Comparison of ENCODE assay signal across 15 mouse cellular contexts in the genomic region with DNA sequence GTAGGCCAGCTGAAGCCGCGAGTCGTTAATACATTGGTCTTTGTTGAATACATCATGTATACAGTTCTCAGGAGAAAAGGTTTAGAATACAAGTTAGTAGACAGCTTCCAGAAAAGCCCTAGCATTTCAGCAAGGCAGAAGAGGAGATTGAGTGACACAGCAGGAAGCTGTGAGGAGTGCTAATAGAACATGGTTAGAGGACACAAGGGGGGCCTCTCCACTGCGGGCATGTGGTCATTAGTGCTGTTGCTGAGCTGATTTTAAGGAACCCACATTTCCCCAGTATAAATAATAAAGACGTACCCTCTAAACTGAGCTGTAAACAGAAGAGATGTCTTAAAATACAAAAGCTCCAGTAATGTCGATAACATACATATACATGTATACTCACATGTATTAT. TPM values are rescaled to one million over a fixed set of nuclear protein-coding genes. Genes with fewer than 3 reads are reported as not detected.
DNase-seq lines count a peak whose midpoint lies in the region; ATAC-seq lines count a peak whose summit lies in the region.
"Had no signal": no experiment of that assay in that cellular context is flagged by ENCODE, and none has a peak within 500 bp of the region (broad histone marks: within the 10 kb centered on the region; RNA-seq: fewer than 3 reads in every experiment).

No protein-coding gene starts in this region.

- DNase-seq in cerebellum, adult 18-20 months, result peak; percentile 11 to 28
- no peak for DNase-seq in cerebellum, adult 11 months
- DNase-seq in heart, postnatal 4 days, result peak; percentile 7
- no peak for DNase-seq in heart, postnatal 25 days (ENCODE audit: low spot score)
- DNase-seq in liver, embryonic 11.5 days (ENCODE audit: low spot score), result no peak
- no peak for DNase-seq in testis, postnatal 10 days (ENCODE audit: low spot score)
- DNase-seq: B cell, adult 2 months had no signal

- H3K27ac ChIP-seq in liver, embryonic 15.5 days (replicated peaks), result peak overlapping the region; percentile 89
- no peak overlapping the region for H3K27ac ChIP-seq in liver, embryonic 11.5 days (ENCODE audit: low read depth, low read length)
- peak overlapping the region; percentile 21; the same call in 1 of the 2 replicates for H3K27ac ChIP-seq in liver, embryonic 16.5 days (ENCODE audit: low read length)
- H3K27ac ChIP-seq: embryonic facial prominence, embryonic 12.5 days; kidney, postnatal 0 days had no signal

- WGBS in liver, embryonic 15.5 days (ENCODE audit: insufficient replicate concordance), result 71% methylated on average over 6 of the region's 6 CpGs
- WGBS in liver, embryonic 11.5 days, result 79% methylated on average over 6 of the region's 6 CpGs
- WGBS in liver, embryonic 16.5 days (ENCODE audit: insufficient replicate concordance), result 69% methylated on average over 6 of the region's 6 CpGs

- intact Hi-C loops in heart, postnatal 25 days (cut with DNase I), result no loop called here

- ATAC-seq in liver, embryonic 15.5 days (ENCODE audit: insufficient read depth), result no peak
- ATAC-seq in liver, embryonic 11.5 days (replicated peaks; ENCODE audit: low FRiP score), result no peak
- no peak for ATAC-seq in liver, embryonic 16.5 days (ENCODE audit: low read depth)
- ATAC-seq: inflammation-experienced regulatory T-cells, adult 6 months had no signal

- H3K4me2 ChIP-seq in liver, embryonic 15.5 days, result no peak overlapping the region
- no peak overlapping the region for H3K4me2 ChIP-seq in liver, embryonic 11.5 days
- H3K4me2 ChIP-seq in liver, embryonic 16.5 days (ENCODE audit: low read depth, low read length), result no peak overlapping the region
- H3K4me2 ChIP-seq: embryonic facial prominence, embryonic 12.5 days had no signal

- H3K9ac ChIP-seq in liver, embryonic 15.5 days, result no peak overlapping the region
- H3K9ac ChIP-seq in liver, embryonic 11.5 days (ENCODE audit: low read depth, low read length), result no peak overlapping the region
- no peak overlapping the region for H3K9ac ChIP-seq in liver, embryonic 16.5 days (ENCODE audit: low read depth, low read length)
- H3K9ac ChIP-seq: embryonic facial prominence, embryonic 12.5 days had no signal

- H3K4me1 ChIP-seq in liver, embryonic 15.5 days (replicated peaks), result peaks cover 35% of the 10 kb centered on the region
- H3K4me1 ChIP-seq in liver, embryonic 11.5 days (replicated peaks; ENCODE audit: control insufficient read depth, insufficient read depth, low read length), result no peaks in the 10 kb centered on the region; the same call in 1 of the 2 replicates
- H3K4me1 ChIP-seq in liver, embryonic 16.5 days (ENCODE audit: control insufficient read depth, low read depth, low read length), result peaks cover 25% of the 10 kb centered on the region
- H3K4me1 ChIP-seq: embryonic facial prominence, embryonic 12.5 days had no signal

- no peaks in the 10 kb centered on the region for H3K9me3 ChIP-seq in liver, embryonic 15.5 days (replicated peaks)
- no peaks in the 10 kb centered on the region for H3K9me3 ChIP-seq in liver, embryonic 11.5 days (ENCODE audit: control insufficient read depth, low read length)
- no peaks in the 10 kb centered on the region for H3K9me3 ChIP-seq in liver, embryonic 16.5 days (replicated peaks; ENCODE audit: control insufficient read depth, low read length)
- H3K9me3 ChIP-seq: embryonic facial prominence, embryonic 12.5 days had no signal

- H3K4me3 ChIP-seq in liver, embryonic 15.5 days (replicated peaks), result no peak overlapping the region
- no peak overlapping the region for H3K4me3 ChIP-seq in liver, embryonic 11.5 days (ENCODE audit: low read depth, low read length)
- no peak overlapping the region for H3K4me3 ChIP-seq in liver, embryonic 16.5 days (ENCODE audit: low read depth, low read length)
- H3K4me3 ChIP-seq: embryonic facial prominence, embryonic 12.5 days had no signal

- no peaks in the 10 kb centered on the region for H3K36me3 ChIP-seq in liver, embryonic 15.5 days (replicated peaks)
- H3K36me3 ChIP-seq in liver, embryonic 11.5 days (ENCODE audit: control insufficient read depth, insufficient read depth, low read length), result no peaks in the 10 kb centered on the region
- H3K36me3 ChIP-seq in liver, embryonic 16.5 days (ENCODE audit: control insufficient read depth, insufficient read depth), result no peaks in the 10 kb centered on the region
- H3K36me3 ChIP-seq: embryonic facial prominence, embryonic 12.5 days had no signal

- no peaks in the 10 kb centered on the region for H3K27me3 ChIP-seq in liver, embryonic 15.5 days
- no peaks in the 10 kb centered on the region for H3K27me3 ChIP-seq in liver, embryonic 11.5 days (replicated peaks; ENCODE audit: control insufficient read depth, insufficient read depth, low read length)
- H3K27me3 ChIP-seq in liver, embryonic 16.5 days (ENCODE audit: control insufficient read depth, insufficient read depth, low read depth, low read length), result no peaks in the 10 kb centered on the region
- H3K27me3 ChIP-seq: embryonic facial prominence, embryonic 12.5 days had no signal

RNA-seq across cellular contexts. Expression of gene CN725425, which starts 51.5 kb away (rescaled TPM):
- total RNA-seq in heart, postnatal 4 days (2021), result not detected
- under 1 TPM; 0.42 to 0.62 TPM for total RNA-seq in heart, postnatal 25 days (2021)
- 0.06 TPM in 2 replicates for polyA plus RNA-seq in liver, embryonic 15.5 days (2015; fragmentation: Nextera tagmentation; extraction: Ambion mirVana)
- polyA plus RNA-seq in liver, embryonic 11.5 days (2014; fragmentation: Nextera tagmentation; extraction: Ambion mirVana), result not detected in 2 replicates
- polyA plus RNA-seq in liver, embryonic 16.5 days (2015; fragmentation: Nextera tagmentation; extraction: Ambion mirVana), result 0.15 and 0.22 TPM in 2 replicates
- total RNA-seq: liver, adult 2 months; megakaryocyte-erythroid progenitor cell, adult 5-6 weeks; neutrophil, adult 5-6 weeks had no signal
- polyA plus RNA-seq: embryonic facial prominence, embryonic 12.5 days; inflammation-experienced regulatory T-cells, adult 6 months; kidney, postnatal 0 days; liver, adult 2 months had no signal

RNA-seq across cellular contexts. Expression of gene Abcd2, which starts 59.2 kb away (rescaled TPM):
- total RNA-seq in heart, postnatal 4 days (2021), result 1 to 10 TPM; 1.2 to 1.4 TPM
- 1 to 10 TPM; 5.4 to 5.8 TPM for total RNA-seq in heart, postnatal 25 days (2021)
- polyA plus RNA-seq in liver, embryonic 15.5 days (2015; fragmentation: Nextera tagmentation; extraction: Ambion mirVana), result 6.3 and 7.6 TPM in 2 replicates
- 2.9 and 3.2 TPM in 2 replicates for polyA plus RNA-seq in liver, embryonic 11.5 days (2014; fragmentation: Nextera tagmentation; extraction: Ambion mirVana)
- polyA plus RNA-seq in liver, embryonic 16.5 days (2015; fragmentation: Nextera tagmentation; extraction: Ambion mirVana), result 9.8 and 10.7 TPM in 2 replicates

Comparison
In these comparisons a context has a peak if more than half of its experiments do, and no peak if none do; other contexts are left out.
1. DNase-seq: peak in cerebellum, adult 18-20 months (2 of 2) and heart, postnatal 4 days (single experiment); none in cerebellum, adult 11 months (single experiment), heart, postnatal 25 days (single experiment), liver, embryonic 11.5 days (single experiment) and testis, postnatal 10 days (single experiment).